Mouse (Mus musculus): ENCODE results near the gene Lrrc3c. TPM values are rescaled to one million over a fixed set of nuclear protein-coding genes. Genes with fewer than 3 reads are reported as not detected.
A peak's percentile ranks its signal among the peaks of the same experiment; 100 is the strongest.

Lrrc3c gene
- polyA plus RNA-seq, 1 experiment from 2014 or later = not detected

GRCm38 (mm10) chr11:98580301-98581121 lies 17.6 kb upstream of the Lrrc3c start:
- no peaks in the 10 kb centered on the region for H3K27me3 ChIP-seq (replicated peaks)
- H3K4me1 ChIP-seq (replicated peaks) = peaks cover 34% of the 10 kb centered on the region
- no peak overlapping the region for H3K4me3 ChIP-seq (replicated peaks)
- WGBS = 52% methylated on average over 16 of the region's 16 CpGs
- H3K4me2 ChIP-seq (replicated peaks) = no peak overlapping the region
- H3K27ac ChIP-seq = peak overlapping the region; percentile 59
- H3K9ac ChIP-seq = no peak overlapping the region
- H3K36me3 ChIP-seq = peaks cover 18% of the 10 kb centered on the region
- ATAC-seq = peak; percentile 70
- H3K9me3 ChIP-seq = no peaks in the 10 kb centered on the region

- WGBS = 71% methylated on average over 17 of the region's 17 CpGs
- Histone ChIP-seq H3K9ac (no peak overlapping the region), H3K4me1 (replicated peaks) (peaks cover 43% of the 10 kb centered on the region), H3K4me2 (replicated peaks) (no peak overlapping the region), H3K9me3 (no peaks in the 10 kb centered on the region), H3K36me3 (peaks cover 18% of the 10 kb centered on the region), H3K4me3 (replicated peaks) (no peak overlapping the region), H3K27ac (peak overlapping the region; percentile 59; the same call in 1 of the 2 replicates), H3K27me3 (replicated peaks) (no peaks in the 10 kb centered on the region)
- ATAC-seq = no peak
These were observed 16.6 kb upstream of the Lrrc3c start for GRCm38 (mm10) chr11:98581286-98582029.

DNA sequence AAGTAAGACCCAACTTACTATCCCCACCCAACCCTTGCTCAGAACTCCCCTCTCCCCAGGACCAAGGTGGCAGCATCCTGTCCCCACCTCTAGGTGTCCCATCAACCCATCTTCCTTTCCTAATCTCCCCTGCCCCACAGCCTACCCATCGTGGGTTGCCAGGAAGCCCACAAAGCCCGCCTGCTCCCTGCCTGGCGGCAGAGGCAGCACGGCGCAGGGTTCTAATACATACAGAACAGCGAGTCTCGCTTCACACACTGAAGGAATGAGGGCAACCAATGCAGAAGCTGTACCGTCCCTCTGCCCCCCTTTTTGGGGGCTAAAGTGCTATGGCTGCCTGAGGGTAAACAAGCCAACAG lies 16.1 kb upstream of the Lrrc3c start:
- Histone ChIP-seq H3K4me1 (replicated peaks) (peaks cover 43% of the 10 kb centered on the region), H3K36me3 (peaks cover 18% of the 10 kb centered on the region), H3K4me3 (replicated peaks) (no peak overlapping the region), H3K9me3 (no peaks in the 10 kb centered on the region), H3K27ac (no peak overlapping the region), H3K9ac (no peak overlapping the region), H3K4me2 (replicated peaks) (no peak overlapping the region), H3K27me3 (replicated peaks) (no peaks in the 10 kb centered on the region)
- 85% methylated on average over 8 of the region's 8 CpGs for WGBS
- ATAC-seq = no peak

DNA sequence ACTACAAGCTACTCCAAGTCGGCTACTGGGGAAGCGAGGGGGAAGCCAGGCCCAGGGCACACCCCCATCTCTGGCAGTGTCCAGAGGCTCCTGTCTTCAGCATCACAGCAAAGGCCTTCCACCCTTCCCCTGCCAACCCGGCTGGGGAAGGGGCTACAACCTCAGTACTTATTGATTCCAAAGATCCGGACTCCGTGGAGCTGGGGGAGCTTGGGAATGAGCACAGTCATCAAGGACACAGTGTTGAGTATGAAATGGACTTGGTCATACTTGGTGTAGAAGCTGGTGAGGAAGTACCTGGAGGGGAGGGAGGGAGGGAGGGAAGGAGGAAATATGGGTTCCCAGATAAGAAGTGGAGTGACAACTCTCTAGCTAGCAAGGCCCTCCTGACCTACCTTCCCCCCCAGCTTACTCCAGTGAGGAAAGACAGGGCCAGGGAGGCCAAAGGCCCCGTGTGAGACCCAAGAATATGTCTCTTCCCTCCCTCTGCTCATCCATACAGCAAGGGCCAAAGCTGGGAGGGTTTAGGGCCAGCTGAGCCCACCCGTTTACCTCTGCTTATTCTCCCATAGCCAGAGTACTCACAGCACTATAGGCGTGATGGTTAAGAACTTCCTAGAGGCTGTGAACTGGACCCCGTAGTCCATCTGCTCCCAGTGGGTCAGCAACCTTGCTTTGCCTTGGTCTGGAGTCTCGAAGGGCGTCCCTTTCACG lies 15.4 kb upstream of the Lrrc3c start:
- WGBS = 78% methylated on average over 12 of the region's 12 CpGs
- peak; percentile 18; the same call in 1 of the 2 replicates for ATAC-seq

DNA sequence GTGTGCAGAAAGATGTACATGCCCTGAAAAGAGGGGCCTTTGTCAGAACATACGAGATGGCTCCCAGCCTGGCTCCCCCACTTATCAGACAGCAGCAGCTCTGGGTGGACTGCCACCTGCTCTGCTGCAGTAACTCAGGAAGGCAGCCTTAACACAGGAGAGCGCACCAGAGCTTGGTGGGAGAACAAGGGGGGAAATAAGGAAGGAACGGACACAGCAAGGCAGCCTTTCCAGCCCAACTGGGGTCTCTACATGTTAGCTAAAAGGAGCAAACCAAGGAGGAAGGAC lies 14.9 kb upstream of the Lrrc3c start:
- Histone ChIP-seq H3K4me1 (replicated peaks) (peaks cover 50% of the 10 kb centered on the region), H3K9ac (no peak overlapping the region), H3K4me2 (replicated peaks) (0 out of 2 replicates have a peak overlapping the region, but pooled peaks have one; percentile 6), H3K36me3 (peaks cover 18% of the 10 kb centered on the region), H3K27ac (peak overlapping the region; percentile 51; the same call in 1 of the 2 replicates), H3K27me3 (replicated peaks) (no peaks in the 10 kb centered on the region), H3K4me3 (replicated peaks) (no peak overlapping the region), H3K9me3 (no peaks in the 10 kb centered on the region)
- 88% methylated on average over 3 of the region's 3 CpGs for WGBS
- ATAC-seq = no peak

More for the DNA sequence above, 15.4 kb upstream of the Lrrc3c start:
- no peak overlapping the region for H3K9ac ChIP-seq
- H3K9me3 ChIP-seq = no peaks in the 10 kb centered on the region
- no peaks in the 10 kb centered on the region for H3K27me3 ChIP-seq (replicated peaks)
- peaks cover 46% of the 10 kb centered on the region for H3K4me1 ChIP-seq (replicated peaks)
- no peak overlapping the region for H3K4me3 ChIP-seq (replicated peaks)
- H3K4me2 ChIP-seq (replicated peaks) = 0 out of 2 replicates have a peak overlapping the region, but pooled peaks have one; percentile 6
- H3K27ac ChIP-seq = peak overlapping the region; percentile 51; the same call in 1 of the 2 replicates
- peaks cover 18% of the 10 kb centered on the region for H3K36me3 ChIP-seq

- 0 out of 2 replicates have a peak overlapping the region, but pooled peaks have one; percentile 6 for H3K4me2 ChIP-seq (replicated peaks)
- H3K9ac ChIP-seq = no peak overlapping the region
- peaks cover 54% of the 10 kb centered on the region for H3K4me1 ChIP-seq (replicated peaks)
- H3K27ac ChIP-seq = peak overlapping the region; percentile 51; the same call in 1 of the 2 replicates
- H3K4me3 ChIP-seq (replicated peaks) = no peak overlapping the region
- no peak for ATAC-seq
- 35% methylated on average over 3 of the region's 3 CpGs for WGBS
- H3K27me3 ChIP-seq (replicated peaks) = no peaks in the 10 kb centered on the region
- no peaks in the 10 kb centered on the region for H3K9me3 ChIP-seq
- H3K36me3 ChIP-seq = peaks cover 18% of the 10 kb centered on the region
These were observed 14.5 kb upstream of the Lrrc3c start for GRCm38 (mm10) chr11:98583571-98583970.

- H3K9ac ChIP-seq = no peak overlapping the region
- peaks cover 18% of the 10 kb centered on the region for H3K36me3 ChIP-seq
- no peak overlapping the region for H3K4me3 ChIP-seq (replicated peaks)
- no peak overlapping the region for H3K27ac ChIP-seq
- 57% methylated on average over 1 of the region's 1 CpGs for WGBS
- ATAC-seq = no peak
- no peaks in the 10 kb centered on the region for H3K27me3 ChIP-seq (replicated peaks)
- no peaks in the 10 kb centered on the region for H3K9me3 ChIP-seq
- H3K4me1 ChIP-seq (replicated peaks) = peaks cover 59% of the 10 kb centered on the region
- no peak overlapping the region for H3K4me2 ChIP-seq (replicated peaks)
These were observed 13.9 kb upstream of the Lrrc3c start for GRCm38 (mm10) chr11:98584146-98584545.

DNA sequence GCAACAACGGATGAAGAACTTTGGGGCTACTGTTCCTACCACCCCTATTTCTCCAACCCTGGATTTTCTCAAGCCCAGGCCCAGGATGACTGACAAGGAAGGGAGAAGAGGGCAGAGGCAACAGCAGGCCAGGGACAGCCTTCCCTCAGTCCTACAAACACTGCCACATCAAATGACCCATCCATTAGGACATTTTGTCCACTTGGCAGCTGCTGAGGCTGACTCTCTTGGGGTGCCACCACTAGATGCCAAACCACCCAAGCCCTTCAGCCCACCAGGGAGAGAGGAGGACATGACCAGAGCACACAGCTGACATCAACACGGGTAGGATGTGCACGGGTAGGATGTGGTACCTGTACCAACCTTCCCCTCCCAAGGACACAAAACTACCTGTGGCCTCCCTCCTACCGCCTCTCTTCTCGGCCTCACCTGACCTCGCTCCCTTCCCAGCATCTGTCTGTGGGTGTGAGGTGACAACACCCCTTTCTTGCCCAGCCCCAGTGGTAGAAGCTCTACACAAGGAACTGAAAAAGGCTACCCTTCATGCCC lies 13.4 kb upstream of the Lrrc3c start:
- 91% methylated on average over 6 of the region's 6 CpGs for WGBS
- no peak overlapping the region for H3K27ac ChIP-seq
- peaks cover 59% of the 10 kb centered on the region for H3K4me1 ChIP-seq (replicated peaks)
- H3K9me3 ChIP-seq = no peaks in the 10 kb centered on the region
- H3K4me3 ChIP-seq (replicated peaks) = no peak overlapping the region
- ATAC-seq = no peak
- peaks cover 18% of the 10 kb centered on the region for H3K36me3 ChIP-seq
- no peaks in the 10 kb centered on the region for H3K27me3 ChIP-seq (replicated peaks)
- no peak overlapping the region for H3K9ac ChIP-seq
- peak overlapping the region; percentile 78 for H3K4me2 ChIP-seq (replicated peaks)

- WGBS = under 1% methylated on average over 22 of the region's 22 CpGs
- Histone ChIP-seq H3K4me1 (replicated peaks) (peaks cover 52% of the 10 kb centered on the region), H3K4me3 (replicated peaks) (peak overlapping the region; percentile 81), H3K27me3 (replicated peaks) (no peaks in the 10 kb centered on the region), H3K27ac (peak overlapping the region; percentile 92), H3K9ac (peak overlapping the region; percentile 90), H3K4me2 (replicated peaks) (peak overlapping the region; percentile 78), H3K36me3 (peaks cover 15% of the 10 kb centered on the region), H3K9me3 (no peaks in the 10 kb centered on the region)
- ATAC-seq = peak; percentile 27
These were observed 11.8 kb upstream of the Lrrc3c start for GRCm38 (mm10) chr11:98586087-98586891.

DNA sequence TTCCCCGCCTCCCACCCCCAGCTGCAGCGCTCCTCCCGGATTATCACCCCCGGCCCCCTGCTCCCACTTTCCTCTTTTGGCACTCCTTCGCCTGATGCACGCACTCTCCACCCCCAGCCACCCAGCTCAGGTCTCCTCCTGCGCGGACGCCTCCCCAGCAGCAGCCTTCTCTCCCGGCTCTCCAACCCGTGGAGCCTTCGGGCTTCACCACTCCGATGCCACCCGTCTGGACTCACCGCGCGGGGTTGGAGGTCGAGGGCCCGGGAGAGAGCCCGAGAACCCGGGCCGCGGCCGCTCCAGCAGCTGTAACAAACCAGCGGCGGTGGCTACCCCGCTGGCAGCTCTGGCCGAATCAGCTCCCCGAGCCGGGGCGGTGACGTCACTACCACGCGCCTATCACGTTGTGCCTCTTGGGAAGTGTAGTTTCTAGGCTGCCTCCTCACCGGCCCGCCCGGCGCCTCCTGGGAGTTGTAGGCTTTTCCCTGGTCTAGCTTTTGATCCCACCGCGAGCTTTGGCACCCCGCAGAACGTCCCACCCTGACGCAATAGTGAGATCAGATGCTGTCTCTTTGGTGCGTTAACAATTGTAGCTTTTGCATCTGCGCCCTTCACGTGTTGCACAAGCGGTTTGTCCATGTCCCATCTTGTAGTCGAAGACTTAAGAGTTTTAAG lies 11.1 kb upstream of the Lrrc3c start, which contains the start of gene Ormdl3:
Gene Ormdl3 (minus strand): TSS at position 477 of the 672 bp plus-strand sequence.
- peak; percentile 92 for ATAC-seq
- no peaks in the 10 kb centered on the region for H3K9me3 ChIP-seq
- WGBS = under 1% methylated on average over 49 of the region's 49 CpGs
- H3K27ac ChIP-seq = peak within 1 kb of the TSS; percentile 92
- H3K4me1 ChIP-seq (replicated peaks) = peaks cover 54% of the 10 kb centered on the region
- H3K36me3 ChIP-seq = peaks cover 12% of the 10 kb centered on the region
- H3K9ac ChIP-seq = peak within 1 kb of the TSS; percentile 90
- peak within 1 kb of the TSS; percentile 81 for H3K4me3 ChIP-seq (replicated peaks)
- H3K27me3 ChIP-seq (replicated peaks) = no peaks in the 10 kb centered on the region
- H3K4me2 ChIP-seq (replicated peaks) = peak within 1 kb of the TSS; percentile 78
